Mouse (Mus musculus): Measurements from ENCODE around the gene Gnb3. TPM values are rescaled to one million over a fixed set of nuclear protein-coding genes. Genes with fewer than 3 reads are reported as not detected.

Gnb3 gene
- total and polyA plus RNA-seq, 3 experiments = 0.64 to 4.1 (median 2.2) TPM

DNA sequence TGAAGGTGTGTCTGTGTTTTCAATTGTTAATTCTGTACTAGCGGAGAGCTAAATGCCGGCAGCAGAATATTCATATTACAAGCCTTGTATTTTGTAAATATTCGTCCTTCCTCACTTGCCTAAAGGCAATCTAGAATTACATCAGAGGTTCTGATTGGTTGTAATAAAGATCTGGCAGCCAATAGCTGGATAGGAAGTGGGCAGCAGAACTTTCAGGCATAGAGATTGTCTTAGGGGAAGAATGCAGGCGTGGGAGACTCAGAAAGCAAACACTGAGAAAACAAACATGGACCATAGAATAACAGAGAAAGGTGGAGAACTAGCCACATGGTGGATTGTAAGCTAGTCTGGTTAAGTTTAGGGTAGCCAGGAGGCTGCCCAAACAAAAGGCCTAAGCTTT, 50.0 kb downstream of the Gnb3 start:
- H3K4me3 ChIP-seq (replicated peaks in 1 of 3; ENCODE audit: low read depth in 2 of 3, low read length in 2 of 3, poor library complexity in 1 of 3) = no peak overlapping the region
- H3K4me2 ChIP-seq (ENCODE audit: insufficient read depth, low read depth, poor library complexity, severe bottlenecking) = no peak overlapping the region
- no peak for DNase-seq (ENCODE audit: extremely low read depth)
- H3K79me2 ChIP-seq (replicated peaks; ENCODE audit: control insufficient read depth, extremely low read depth, insufficient read depth, poor library complexity, severe bottlenecking) = no peaks in the 10 kb centered on the region
- no peak overlapping the region for H3K9ac ChIP-seq (ENCODE audit: insufficient read depth, low read depth)
- H3K27me3 ChIP-seq (replicated peaks) = no peaks in the 10 kb centered on the region
- dilution Hi-C loops (cut with MboI; ENCODE audit: extremely low pct_ligation_motif_present, extremely low pct_unique_long_range_greater_than_20kb, low sequenced_read_pairs) (no loop called here), in situ Hi-C loops (cut with MboI; ENCODE audit: low pct_ligation_motif_present, low pct_unique_long_range_greater_than_20kb, low sequenced_read_pairs) (no loop called here)
- H3K27ac ChIP-seq (ENCODE audit: insufficient read depth, low read depth) = no peak overlapping the region
- TF ChIP-seq IRF4 (IDR thresholded peaks at IDR 0.05; ENCODE audit: low read depth, low read length) (no peak), RAD21 (IDR thresholded peaks at IDR 0.05; ENCODE audit: low read depth, low read length) (no peak), MAX (IDR thresholded peaks at IDR 0.05; ENCODE audit: low read length) (no peak), E2F4 (IDR thresholded peaks at IDR 0.05; ENCODE audit: insufficient replicate concordance, low read depth, low read length) (no peak), MAZ (IDR thresholded peaks at IDR 0.05; ENCODE audit: low read depth, low read length) (no peak), EP300 (IDR thresholded peaks at IDR 0.05; ENCODE audit: low read length) (no peak), HCFC1 (IDR thresholded peaks at IDR 0.05; ENCODE audit: low read depth, low read length) (no peak), JUN (IDR thresholded peaks at IDR 0.05; ENCODE audit: insufficient read depth, low read depth, low read length) (no peak), USF1 (IDR thresholded peaks at IDR 0.05; ENCODE audit: low read depth, low read length) (no peak)
- H3K9me3 ChIP-seq (replicated peaks; ENCODE audit: low read length) = no peaks in the 10 kb centered on the region
- H3K4me1 ChIP-seq (ENCODE audit: control insufficient read depth in 1 of 2, insufficient read depth in 2 of 2) = peaks cover 6 to 18% of the 10 kb centered on the region in 2 experiments; a peak in 3 of 4 replicates
- peaks cover 0 to 11% of the 10 kb centered on the region in 2 experiments for H3K36me3 ChIP-seq (replicated peaks in 1 of 2; ENCODE audit: control insufficient read depth in 1 of 2, insufficient read depth in 1 of 2, low read length in 1 of 2)

DNA sequence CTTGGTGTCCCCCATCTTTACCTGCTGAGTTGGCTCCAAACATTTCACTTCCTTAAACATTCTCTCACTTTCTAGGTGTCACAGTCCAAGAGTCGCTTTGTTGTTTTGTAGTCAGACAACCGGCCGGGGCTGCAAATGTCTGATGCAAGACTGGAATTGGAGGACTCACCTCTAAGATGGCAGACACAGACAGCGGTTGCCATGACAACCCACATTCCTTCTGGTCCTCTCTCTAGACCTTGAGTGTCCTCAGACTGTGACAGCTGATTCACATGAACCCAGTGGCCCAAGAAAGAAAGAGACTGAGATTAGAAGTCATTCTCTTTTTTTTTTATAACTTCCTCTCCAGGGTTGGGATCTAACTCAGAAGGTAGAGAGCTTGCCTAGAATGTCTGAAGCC, 50.6 kb downstream of the Gnb3 start:
- H3K27ac ChIP-seq (ENCODE audit: insufficient read depth, low read depth) = no peak overlapping the region
- no peak overlapping the region for H3K4me2 ChIP-seq (ENCODE audit: insufficient read depth, low read depth, poor library complexity, severe bottlenecking)
- dilution Hi-C loops (cut with MboI; ENCODE audit: extremely low pct_ligation_motif_present, extremely low pct_unique_long_range_greater_than_20kb, low sequenced_read_pairs) = no loop called here
- H3K36me3 ChIP-seq (replicated peaks in 1 of 2; ENCODE audit: control insufficient read depth in 1 of 2, insufficient read depth in 1 of 2, low read length in 1 of 2) = peaks cover 0 to 11% of the 10 kb centered on the region in 2 experiments
- H3K4me3 ChIP-seq (replicated peaks in 1 of 3; ENCODE audit: low read depth in 2 of 3, low read length in 2 of 3, poor library complexity in 1 of 3) = no peak overlapping the region
- H3K27me3 ChIP-seq (replicated peaks) = no peaks in the 10 kb centered on the region
- no peak overlapping the region for H3K9ac ChIP-seq (ENCODE audit: insufficient read depth, low read depth)
- no peak for TF ChIP-seq JUN (IDR thresholded peaks at IDR 0.05; ENCODE audit: insufficient read depth, low read depth, low read length)
- peak; percentile 42; the same call in 1 of the 2 replicates for TF ChIP-seq MXI1 (IDR thresholded peaks at IDR 0.05; ENCODE audit: low read depth, low read length)
- H3K4me1 ChIP-seq (ENCODE audit: control insufficient read depth in 1 of 2, insufficient read depth in 2 of 2) = peaks cover 6 to 18% of the 10 kb centered on the region in 2 experiments; a peak in 3 of 4 replicates
- in situ Hi-C loops (cut with MboI; ENCODE audit: low pct_ligation_motif_present, low pct_unique_long_range_greater_than_20kb, low sequenced_read_pairs) = no loop called here
- no peaks in the 10 kb centered on the region for H3K79me2 ChIP-seq (replicated peaks; ENCODE audit: control insufficient read depth, extremely low read depth, insufficient read depth, poor library complexity, severe bottlenecking)
- no peak for DNase-seq (ENCODE audit: extremely low read depth)
- no peaks in the 10 kb centered on the region for H3K9me3 ChIP-seq (replicated peaks; ENCODE audit: low read length)

DNA sequence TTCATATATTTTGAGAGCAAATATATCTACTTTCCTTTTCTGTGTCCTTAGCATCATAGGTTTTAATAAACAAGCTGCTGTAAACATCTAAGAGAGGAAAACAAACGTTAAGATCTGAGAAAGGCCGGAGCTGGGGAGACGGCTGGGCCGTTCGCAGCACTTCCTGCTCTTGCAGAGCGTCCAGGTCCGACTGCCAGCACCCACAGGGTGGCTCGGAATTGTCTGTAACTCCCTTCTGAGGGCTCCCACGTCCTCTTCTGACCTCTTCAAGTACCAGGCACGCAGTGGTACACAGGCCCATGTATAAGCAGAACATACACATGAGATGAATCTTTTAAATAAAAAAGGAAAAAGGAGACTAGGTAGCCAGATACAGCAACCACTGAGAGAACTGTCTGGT, 52.4 kb downstream of the Gnb3 start:
- peak overlapping the region; percentile 40; the same call in 1 of the 2 replicates for H3K4me2 ChIP-seq (ENCODE audit: insufficient read depth, low read depth, poor library complexity, severe bottlenecking)
- peaks cover 6 to 21% of the 10 kb centered on the region in 2 experiments; a peak in 3 of 4 replicates for H3K4me1 ChIP-seq (ENCODE audit: control insufficient read depth in 1 of 2, insufficient read depth in 2 of 2)
- dilution Hi-C loops (cut with MboI; ENCODE audit: extremely low pct_ligation_motif_present, extremely low pct_unique_long_range_greater_than_20kb, low sequenced_read_pairs) = no loop called here
- no peaks in the 10 kb centered on the region for H3K27me3 ChIP-seq (replicated peaks)
- in situ Hi-C loops (cut with MboI; ENCODE audit: low pct_ligation_motif_present, low pct_unique_long_range_greater_than_20kb, low sequenced_read_pairs) = no loop called here
- peak overlapping the region in 2 of 3 experiments; percentile 42 to 50 for H3K4me3 ChIP-seq (replicated peaks in 1 of 3; ENCODE audit: low read depth in 2 of 3, low read length in 2 of 3, poor library complexity in 1 of 3)
- H3K27ac ChIP-seq (ENCODE audit: insufficient read depth, low read depth) = no peak overlapping the region
- no peaks in the 10 kb centered on the region for H3K79me2 ChIP-seq (replicated peaks; ENCODE audit: control insufficient read depth, extremely low read depth, insufficient read depth, poor library complexity, severe bottlenecking)
- DNase-seq (ENCODE audit: extremely low read depth) = no peak
- H3K36me3 ChIP-seq (replicated peaks in 1 of 2; ENCODE audit: control insufficient read depth in 1 of 2, insufficient read depth in 1 of 2, low read length in 1 of 2) = peaks cover 0 to 9% of the 10 kb centered on the region in 2 experiments
- no peak overlapping the region for H3K9ac ChIP-seq (ENCODE audit: insufficient read depth, low read depth)
- H3K9me3 ChIP-seq (replicated peaks; ENCODE audit: low read length) = no peaks in the 10 kb centered on the region
- TF ChIP-seq MAFK (IDR thresholded peaks at IDR 0.05; ENCODE audit: insufficient replicate concordance, low read length) (no peak), PAX5 (IDR thresholded peaks at IDR 0.05; ENCODE audit: low read length) (no peak), JUND (conservative IDR thresholded peaks at IDR 0.05; ENCODE audit: low read depth, low read length) (no peak), POLR2A (IDR thresholded peaks at IDR 0.05; ENCODE audit: low read depth, low read length) (no peak), MXI1 (IDR thresholded peaks at IDR 0.05; ENCODE audit: low read depth, low read length) (no peak), CHD1 (IDR thresholded peaks at IDR 0.05; ENCODE audit: low read depth, low read length) (no peak), UBTF (IDR thresholded peaks at IDR 0.05; ENCODE audit: low read depth, low read length) (no peak), MAZ (IDR thresholded peaks at IDR 0.05; ENCODE audit: low read depth, low read length) (no peak), SMC3 (IDR thresholded peaks at IDR 0.05; ENCODE audit: low read depth, low read length) (no peak), EP300 (IDR thresholded peaks at IDR 0.05; ENCODE audit: low read length) (no peak), HCFC1 (IDR thresholded peaks at IDR 0.05; ENCODE audit: low read depth, low read length) (no peak)

Data from CH12.LX (cell line).